Mouse (Mus musculus) small intestine, adult 10 weeks (tissue): ENCODE results near the gene Ehbp1l1. TPM values are rescaled to one million over a fixed set of nuclear protein-coding genes. Genes with fewer than 3 reads are reported as not detected.

Experiments
- polyA plus RNA-seq: library from polyadenylated mRNA; stranded (reverse); fragments of 350-450 nt; fragmentation: Illumina TruSeq; extraction: RNeasy Lipid Tissue Mini Kit (QIAGEN cat#74804); gene quantifications from one replicate; pipeline ENCODE4 v1.2.3, GENCODE M21; 2014; ENCODE audit warnings: low replicate concordance

The Ehbp1l1 gene
- 6.5 TPM for polyA plus RNA-seq

GRCm38 (mm10) chr19:5725767-5726515 lies at the start of gene Ehbp1l1:
Gene Ehbp1l1, minus strand, starts transcription at chr19:5726317.

GRCm38 (mm10) chr19:5770925-5771860 lies 45.1 kb upstream of the Ehbp1l1 start, which contains the start of gene Scyl1:
Gene Scyl1, minus strand, starts transcription at chr19:5771419.

DNA sequence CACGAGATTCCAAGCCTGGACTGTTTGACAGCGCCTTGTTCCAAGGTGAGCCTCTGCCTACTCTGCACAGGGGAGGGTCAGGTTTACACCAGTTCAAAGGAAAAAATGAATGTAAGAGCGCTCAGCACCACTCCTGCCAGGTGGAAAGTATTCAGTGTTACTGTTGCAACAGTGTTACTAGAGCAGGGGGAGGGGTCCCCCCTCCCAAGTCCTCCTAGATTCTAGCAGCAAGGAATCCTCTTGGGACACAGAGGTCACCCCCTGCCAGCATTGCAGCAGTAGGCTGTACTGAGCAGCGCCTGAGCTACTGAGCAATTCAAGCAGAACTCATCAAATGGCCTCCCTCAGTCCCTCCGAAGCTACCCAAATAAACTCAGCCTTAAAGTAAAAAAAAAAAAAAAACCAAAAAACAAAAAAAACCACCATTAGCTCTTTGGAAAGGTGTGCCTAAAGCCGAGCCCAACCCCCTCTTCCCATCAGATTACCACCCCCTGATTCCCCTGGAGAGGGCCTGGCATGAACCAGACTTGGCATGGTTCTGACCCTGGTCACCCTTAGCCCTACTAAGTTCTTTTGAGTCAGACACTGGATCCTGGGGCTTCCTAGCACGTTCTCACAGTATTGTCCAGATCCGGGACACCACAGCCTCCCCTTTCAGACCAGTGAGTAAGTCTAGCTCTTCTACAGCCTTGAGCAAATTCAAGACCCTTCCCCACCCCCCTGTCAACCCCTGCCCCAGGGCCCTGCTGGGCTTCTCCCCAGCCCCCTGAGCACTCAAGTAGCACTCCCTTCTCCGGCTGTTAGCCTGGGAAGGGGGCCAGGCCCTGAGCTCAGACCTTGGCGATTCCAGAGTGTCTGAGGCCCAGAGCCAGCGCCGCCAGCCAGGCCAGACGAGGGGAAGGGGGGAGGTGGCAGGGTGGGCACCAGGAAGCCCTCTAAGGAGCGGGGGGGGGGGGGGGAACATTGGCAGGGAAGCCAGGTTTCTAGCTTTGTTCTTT lies 14.5 kb upstream of the Ehbp1l1 start, which contains the start of gene Ltbp3:
Gene Ltbp3, plus strand, starts transcription at position 585 of the 998 bp plus-strand sequence.

GRCm38 (mm10) chr19:5729444-5729815 lies 3.3 kb upstream of the Ehbp1l1 start, which contains the start of gene Fam89b:
Gene Fam89b, minus strand, starts transcription at chr19:5729653.

GRCm38 (mm10) chr19:5704163-5704800 lies 21.8 kb downstream of the Ehbp1l1 start, which contains the start of gene Kcnk7:
Gene Kcnk7, plus strand, starts transcription at chr19:5704367.

GRCm38 (mm10) chr19:5688200-5689087 lies 37.7 kb downstream of the Ehbp1l1 start, which contains the start of the genes Map3k11 and Pcnx3:
Gene Map3k11, plus strand, starts transcription at chr19:5688742.
Gene Pcnx3, minus strand, starts transcription at chr19:5688908.

GRCm38 (mm10) chr19:5662981-5663913 lies 62.9 kb downstream of the Ehbp1l1 start, which contains the start of gene Sipa1:
Gene Sipa1, minus strand, starts transcription at chr19:5663707.

Other genes with a start within 250 kb of the Ehbp1l1 start
- not detected for gene Mus81, start 237.9 kb downstream of the Ehbp1l1 start, polyA plus RNA-seq
- gene Cfl1, start 235.9 kb downstream of the Ehbp1l1 start, polyA plus RNA-seq, result 164 TPM
- not detected for gene 1700020D05Rik, start 222.5 kb downstream of the Ehbp1l1 start, polyA plus RNA-seq
- not detected for gene Snx32, start 215.8 kb downstream of the Ehbp1l1 start, polyA plus RNA-seq
- 9.6 TPM for gene Ovol1, start 165.7 kb downstream of the Ehbp1l1 start, polyA plus RNA-seq
- gene Ap5b1, start 158.3 kb downstream of the Ehbp1l1 start, polyA plus RNA-seq, result not detected
- 0.71 TPM for gene Rnaseh2c, start 124.4 kb downstream of the Ehbp1l1 start, polyA plus RNA-seq
- gene Kat5, start 116.1 kb downstream of the Ehbp1l1 start, polyA plus RNA-seq, result 19.1 TPM
- gene Rela, start 88.8 kb downstream of the Ehbp1l1 start, polyA plus RNA-seq, result 0.26 TPM
- gene Sipa1, start 62.6 kb downstream of the Ehbp1l1 start, polyA plus RNA-seq, result 1.6 TPM
- gene Map3k11, start 37.6 kb downstream of the Ehbp1l1 start, polyA plus RNA-seq, result 0.41 TPM
- gene Pcnx3, start 37.4 kb downstream of the Ehbp1l1 start, polyA plus RNA-seq, result 0.22 TPM
- not detected for gene Kcnk7, start 21.9 kb downstream of the Ehbp1l1 start, polyA plus RNA-seq
- not detected for gene Fam89b, start 3.3 kb upstream of the Ehbp1l1 start, polyA plus RNA-seq
- 0.74 TPM for gene Ltbp3, start 14.6 kb upstream of the Ehbp1l1 start, polyA plus RNA-seq
- 0.41 TPM for gene Scyl1, start 45.1 kb upstream of the Ehbp1l1 start, polyA plus RNA-seq
- gene Frmd8, start 149.0 kb upstream of the Ehbp1l1 start, polyA plus RNA-seq, result 6.4 TPM
- gene Slc25a45, start 151.5 kb upstream of the Ehbp1l1 start, polyA plus RNA-seq, result 29.7 TPM
- 0.97 TPM for gene Tigd3, start 167.8 kb upstream of the Ehbp1l1 start, polyA plus RNA-seq
- 8.6 TPM for gene Dpf2, start 186.7 kb upstream of the Ehbp1l1 start, polyA plus RNA-seq
- 2.5 TPM for gene Cdc42ep2, start 198.5 kb upstream of the Ehbp1l1 start, polyA plus RNA-seq
- gene Pola2, start 237.9 kb upstream of the Ehbp1l1 start, polyA plus RNA-seq, result 4.1 TPM